10 mouse cellular contexts compared by ENCODE assay signal in genomic region chrX:98380247-98380905, GRCm38 (mm10).
DNase-seq lines count a peak whose midpoint lies in the region; ATAC-seq and TF ChIP-seq lines count a peak whose summit lies in the region.
"Had no signal": no experiment of that assay in that cellular context is flagged by ENCODE, and none has a peak within 500 bp of the region (broad histone marks: within the 10 kb centered on the region; RNA-seq: fewer than 3 reads in every experiment).

No protein-coding gene starts in this region.

- no peaks in the 10 kb centered on the region for H3K4me1 ChIP-seq in hindbrain, embryonic 16.5 days (ENCODE audit: control insufficient read depth, insufficient read depth, low read depth, low read length)
- no peaks in the 10 kb centered on the region for H3K4me1 ChIP-seq in hindbrain, embryonic 14.5 days (replicated peaks; ENCODE audit: control insufficient read depth, insufficient read depth, low read length)
- H3K4me1 ChIP-seq: hindbrain, embryonic 15.5 days; neural tube, embryonic 12.5 days had no signal

- no peaks in the 10 kb centered on the region for H3K9me3 ChIP-seq in hindbrain, embryonic 16.5 days (ENCODE audit: control insufficient read depth, low read length)
- no peaks in the 10 kb centered on the region for H3K9me3 ChIP-seq in hindbrain, embryonic 14.5 days (ENCODE audit: control insufficient read depth, low read length)
- H3K9me3 ChIP-seq: hindbrain, embryonic 15.5 days; neural tube, embryonic 12.5 days had no signal

- no peaks in the 10 kb centered on the region for H3K36me3 ChIP-seq in hindbrain, embryonic 16.5 days (ENCODE audit: control insufficient read depth, insufficient read depth, low read length)
- H3K36me3 ChIP-seq in hindbrain, embryonic 14.5 days (replicated peaks; ENCODE audit: control insufficient read depth, insufficient read depth), result no peaks in the 10 kb centered on the region
- no peaks in the 10 kb centered on the region for H3K36me3 ChIP-seq in myocyte (ENCODE audit: control insufficient read depth, insufficient read depth)
- H3K36me3 ChIP-seq: hindbrain, embryonic 15.5 days; neural tube, embryonic 12.5 days had no signal

- H3K79me2 ChIP-seq in myocyte (ENCODE audit: control insufficient read depth, insufficient read depth), result no peaks in the 10 kb centered on the region

- H3ac ChIP-seq in myocyte (ENCODE audit: control insufficient read depth, insufficient read length), result no peak overlapping the region

- ATAC-seq in hindbrain, embryonic 16.5 days, result peak; percentile 50; the same call in 1 of the 2 replicates
- no peak for ATAC-seq in hindbrain, embryonic 14.5 days (ENCODE audit: low FRiP score)

- no peak for DNase-seq in hindbrain, embryonic 14.5 days (ENCODE audit: low spot score)
- peak; percentile 33 to 35 for DNase-seq in adrenal gland, adult 18-20 months (ENCODE audit: low spot score in 2 of 2)
- peak; percentile 59 for DNase-seq in gastrocnemius, adult 18-20 months (ENCODE audit: low spot score)
- peak; percentile 73 to 74 for DNase-seq in kidney, adult 8-10 months
- DNase-seq in thymus, postnatal 25 days, result no peak
- no peak for DNase-seq in thymus, postnatal 10 days (ENCODE audit: low spot score in 2 of 2)

- H3K4me2 ChIP-seq in hindbrain, embryonic 16.5 days (ENCODE audit: low read length), result no peak overlapping the region
- H3K4me2 ChIP-seq in hindbrain, embryonic 14.5 days (replicated peaks), result no peak overlapping the region
- peak overlapping the region; percentile 45 for H3K4me2 ChIP-seq in myocyte (ENCODE audit: low read depth)
- H3K4me2 ChIP-seq: hindbrain, embryonic 15.5 days; neural tube, embryonic 12.5 days had no signal

- H3K27ac ChIP-seq in hindbrain, embryonic 16.5 days (ENCODE audit: low read depth, low read length), result no peak overlapping the region
- H3K27ac ChIP-seq in hindbrain, embryonic 14.5 days, result no peak overlapping the region
- H3K27ac ChIP-seq: hindbrain, embryonic 15.5 days; neural tube, embryonic 12.5 days had no signal

- no peak overlapping the region for H3K9ac ChIP-seq in hindbrain, embryonic 16.5 days (ENCODE audit: low read depth, low read length)
- no peak overlapping the region for H3K9ac ChIP-seq in hindbrain, embryonic 14.5 days
- H3K9ac ChIP-seq: hindbrain, embryonic 15.5 days; neural tube, embryonic 12.5 days had no signal

- H3K4me3 ChIP-seq in hindbrain, embryonic 16.5 days (ENCODE audit: low read length), result no peak overlapping the region
- no peak overlapping the region for H3K4me3 ChIP-seq in hindbrain, embryonic 14.5 days (replicated peaks; ENCODE audit: low read length)
- H3K4me3 ChIP-seq in myocyte, result no peak overlapping the region
- H3K4me3 ChIP-seq: hindbrain, embryonic 15.5 days; neural tube, embryonic 12.5 days had no signal

- WGBS in hindbrain, embryonic 16.5 days, result 58% methylated on average over 7 of the region's 7 CpGs
- 71% methylated on average over 7 of the region's 7 CpGs for WGBS in hindbrain, embryonic 14.5 days

- H3K27me3 ChIP-seq in hindbrain, embryonic 16.5 days (replicated peaks; ENCODE audit: control insufficient read depth, insufficient read depth, low read length), result no peaks in the 10 kb centered on the region
- no peaks in the 10 kb centered on the region for H3K27me3 ChIP-seq in hindbrain, embryonic 14.5 days (ENCODE audit: control insufficient read depth, insufficient read depth, low read length)
- H3K27me3 ChIP-seq in myocyte (ENCODE audit: control insufficient read depth, insufficient read depth, insufficient read length), result no peaks in the 10 kb centered on the region
- H3K27me3 ChIP-seq: hindbrain, embryonic 15.5 days; neural tube, embryonic 12.5 days had no signal

- TF ChIP-seq POLR2A in myocyte (IDR thresholded peaks at IDR 0.05; ENCODE audit: insufficient read length, low read depth), result no peak

TF ChIP-seq in myocyte, 11 proteins besides CTCF, POLR2A, EP300 and RAD21:
- TF ChIP-seq MAX (IDR thresholded peaks at IDR 0.05; ENCODE audit: low read depth), result no peak
- TF ChIP-seq MYOD1 (IDR thresholded peaks at IDR 0.05; ENCODE audit: control insufficient read depth in 1 of 3, insufficient read length in 2 of 3, low read depth in 2 of 3), result peak in 1 of 3 experiments; percentile 36
- no peak for TF ChIP-seq REST (IDR thresholded peaks at IDR 0.05; ENCODE audit: insufficient read depth, insufficient read length)
- TF ChIP-seq POLR2AphosphoS2 (IDR thresholded peaks at IDR 0.05; ENCODE audit: insufficient read length, low read depth), result no peak
- TF ChIP-seq E2F4 (IDR thresholded peaks at IDR 0.05; ENCODE audit: insufficient read depth), result no peak
- TF ChIP-seq CEBPB (IDR thresholded peaks at IDR 0.05; ENCODE audit: insufficient read depth, poor library complexity, severe bottlenecking), result no peak

Comparison
In these comparisons a context has a peak if more than half of its experiments do, and no peak if none do; other contexts are left out.
1. DNase-seq: peak in adrenal gland, adult 18-20 months (2 of 2), gastrocnemius, adult 18-20 months (single experiment) and kidney, adult 8-10 months (2 of 2); none in hindbrain, embryonic 14.5 days (single experiment), thymus, postnatal 25 days (single experiment) and thymus, postnatal 10 days (0 of 2).